Mouse (Mus musculus): Measurements from ENCODE around the gene Hpdl. TPM values are rescaled to one million over a fixed set of nuclear protein-coding genes. Genes with fewer than 3 reads are reported as not detected.

Gene Hpdl
- polyA plus RNA-seq, 1 experiment, result 3.9 TPM

DNA sequence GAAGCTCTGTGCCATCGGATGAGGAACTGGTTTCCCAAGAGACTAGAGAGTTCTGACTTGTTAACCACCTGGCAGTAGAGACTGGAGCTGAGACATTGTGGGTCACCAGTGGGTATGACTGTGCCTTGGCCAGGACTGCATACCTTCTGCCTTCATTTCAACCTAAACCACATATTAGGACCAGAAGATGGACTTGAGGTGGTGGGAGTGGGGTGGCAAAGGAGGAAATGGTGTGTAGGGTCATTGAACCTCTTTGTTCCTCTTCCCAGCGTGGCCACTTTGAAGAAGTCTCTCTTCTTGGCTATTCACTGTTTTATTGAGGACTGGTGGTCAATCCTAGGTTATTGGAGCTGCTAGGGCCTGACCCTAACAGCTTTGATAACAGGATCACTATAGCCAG lies 40.1 kb downstream of the Hpdl start:
- peaks cover 7% of the 10 kb centered on the region for H3K4me1 ChIP-seq (ENCODE audit: control insufficient read depth, insufficient read depth, low read length)
- no peak overlapping the region for H3K9ac ChIP-seq (ENCODE audit: low read depth, poor library complexity, severe bottlenecking)
- peak overlapping the region; percentile 86 for H3K27ac ChIP-seq (ENCODE audit: insufficient read depth, low read length)
- H3K4me3 ChIP-seq (ENCODE audit: low read depth, low read length), result no peak overlapping the region
- H3K9me3 ChIP-seq (replicated peaks; ENCODE audit: control insufficient read depth, insufficient read depth, low read length, poor library complexity, severe bottlenecking), result no peaks in the 10 kb centered on the region
- no peak for TF ChIP-seq POLR2A (IDR thresholded peaks at IDR 0.05; ENCODE audit: insufficient read depth, low read length)
- no peak for TF ChIP-seq CTCF (IDR thresholded peaks at IDR 0.05; ENCODE audit: low read depth, low read length)
- no peak for TF ChIP-seq EP300 (IDR thresholded peaks at IDR 0.05; ENCODE audit: insufficient read depth, low read depth, low read length)
- H3K36me3 ChIP-seq (ENCODE audit: control insufficient read depth, insufficient read depth, low read length, poor library complexity, severe bottlenecking), result no peaks in the 10 kb centered on the region
- no peaks in the 10 kb centered on the region; the same call in 1 of the 2 replicates for H3K27me3 ChIP-seq (ENCODE audit: control insufficient read depth, insufficient read depth, low read length, poor library complexity, severe bottlenecking)

DNA sequence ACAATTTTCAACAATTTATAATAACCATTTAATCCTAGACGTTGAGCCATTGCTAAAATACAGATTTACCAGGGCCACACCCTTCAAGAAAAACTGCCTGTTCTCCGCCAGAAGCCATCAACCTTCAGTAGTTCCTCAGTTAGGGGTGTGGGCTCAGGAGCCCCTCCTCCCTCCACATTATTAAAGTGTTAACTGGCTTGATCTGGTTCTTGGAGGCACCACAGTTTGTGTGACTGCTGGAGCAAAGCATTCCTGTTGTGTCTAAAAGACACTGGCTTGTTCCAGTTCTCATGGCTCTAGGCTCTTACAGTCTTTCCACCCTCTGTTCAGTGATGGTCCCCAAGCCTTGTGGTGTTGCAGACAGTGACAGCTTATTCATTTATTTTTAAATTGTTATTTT lies 41.0 kb downstream of the Hpdl start:
- Histone ChIP-seq H3K4me1 (ENCODE audit: control insufficient read depth, insufficient read depth, low read length) (peaks cover 7% of the 10 kb centered on the region), H3K9ac (ENCODE audit: low read depth, poor library complexity, severe bottlenecking) (no peak overlapping the region), H3K36me3 (ENCODE audit: control insufficient read depth, insufficient read depth, low read length, poor library complexity, severe bottlenecking) (no peaks in the 10 kb centered on the region), H3K4me3 (ENCODE audit: low read depth, low read length) (no peak overlapping the region), H3K27me3 (ENCODE audit: control insufficient read depth, insufficient read depth, low read length, poor library complexity, severe bottlenecking) (no peaks in the 10 kb centered on the region; the same call in 1 of the 2 replicates), H3K9me3 (replicated peaks; ENCODE audit: control insufficient read depth, insufficient read depth, low read length, poor library complexity, severe bottlenecking) (no peaks in the 10 kb centered on the region), H3K27ac (ENCODE audit: insufficient read depth, low read length) (peak overlapping the region; percentile 26; the same call in 1 of the 2 replicates)
- TF ChIP-seq EP300 (IDR thresholded peaks at IDR 0.05; ENCODE audit: insufficient read depth, low read depth, low read length) (peak; percentile 72), CTCF (IDR thresholded peaks at IDR 0.05; ENCODE audit: low read depth, low read length) (no peak)

DNA sequence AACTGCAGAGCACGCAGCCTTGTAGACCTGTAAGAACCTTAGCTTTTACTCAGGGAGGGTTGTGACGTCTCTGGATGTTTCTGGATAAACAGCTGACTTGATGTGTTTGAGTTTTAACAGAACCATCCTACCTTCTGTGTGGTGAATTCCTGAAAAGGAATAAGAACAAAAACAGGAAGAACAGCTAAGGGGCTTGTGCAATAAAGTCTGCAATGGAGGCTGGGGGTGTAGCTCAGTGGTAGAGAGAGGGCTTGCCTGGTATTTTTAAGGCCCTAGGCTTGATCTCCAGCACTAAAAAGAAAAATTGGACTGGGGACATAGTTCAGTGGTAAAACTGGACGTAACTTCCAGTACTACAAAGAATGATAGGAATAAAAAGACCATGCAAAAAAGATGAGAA lies 44.4 kb downstream of the Hpdl start:
- Histone ChIP-seq H3K9me3 (replicated peaks; ENCODE audit: control insufficient read depth, insufficient read depth, low read length, poor library complexity, severe bottlenecking) (no peaks in the 10 kb centered on the region), H3K27me3 (ENCODE audit: control insufficient read depth, insufficient read depth, low read length, poor library complexity, severe bottlenecking) (no peaks in the 10 kb centered on the region; the same call in 1 of the 2 replicates), H3K4me3 (ENCODE audit: low read depth, low read length) (no peak overlapping the region), H3K9ac (ENCODE audit: low read depth, poor library complexity, severe bottlenecking) (no peak overlapping the region), H3K36me3 (ENCODE audit: control insufficient read depth, insufficient read depth, low read length, poor library complexity, severe bottlenecking) (no peaks in the 10 kb centered on the region), H3K27ac (ENCODE audit: insufficient read depth, low read length) (no peak overlapping the region), H3K4me1 (ENCODE audit: control insufficient read depth, insufficient read depth, low read length) (peaks cover 10% of the 10 kb centered on the region)
- TF ChIP-seq POLR2A (IDR thresholded peaks at IDR 0.05; ENCODE audit: insufficient read depth, low read length) (no peak), CTCF (IDR thresholded peaks at IDR 0.05; ENCODE audit: low read depth, low read length) (no peak), EP300 (IDR thresholded peaks at IDR 0.05; ENCODE audit: insufficient read depth, low read depth, low read length) (no peak)

DNA sequence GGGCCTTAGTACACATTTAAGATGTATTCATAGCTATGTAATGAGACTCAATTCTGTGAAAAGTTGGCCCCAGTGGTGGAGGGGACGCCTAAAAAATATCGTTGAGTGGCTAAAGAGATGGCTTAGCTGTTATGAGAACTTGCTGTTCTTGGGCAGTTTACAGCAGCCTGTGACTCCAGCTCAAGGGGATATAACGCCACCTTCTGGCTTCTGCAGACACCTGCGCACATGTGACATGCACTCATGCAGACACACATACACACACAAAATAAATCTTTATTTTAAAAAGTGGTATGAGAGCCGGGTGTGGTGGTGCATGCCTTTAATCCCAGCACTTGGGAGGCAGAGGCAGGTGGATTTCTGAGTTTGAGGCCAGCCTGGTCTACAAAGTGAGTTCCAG lies 45.1 kb downstream of the Hpdl start:
- Histone ChIP-seq H3K9me3 (replicated peaks; ENCODE audit: control insufficient read depth, insufficient read depth, low read length, poor library complexity, severe bottlenecking) (no peaks in the 10 kb centered on the region), H3K27ac (ENCODE audit: insufficient read depth, low read length) (no peak overlapping the region), H3K4me3 (ENCODE audit: low read depth, low read length) (no peak overlapping the region), H3K9ac (ENCODE audit: low read depth, poor library complexity, severe bottlenecking) (no peak overlapping the region), H3K4me1 (ENCODE audit: control insufficient read depth, insufficient read depth, low read length) (peaks cover 8% of the 10 kb centered on the region), H3K27me3 (ENCODE audit: control insufficient read depth, insufficient read depth, low read length, poor library complexity, severe bottlenecking) (no peaks in the 10 kb centered on the region; the same call in 1 of the 2 replicates), H3K36me3 (ENCODE audit: control insufficient read depth, insufficient read depth, low read length, poor library complexity, severe bottlenecking) (0 out of 2 replicates have a peak, but pooled peaks cover 2% of the 10 kb centered on the region)
- TF ChIP-seq CTCF (IDR thresholded peaks at IDR 0.05; ENCODE audit: low read depth, low read length) (peak; percentile 22), POLR2A (IDR thresholded peaks at IDR 0.05; ENCODE audit: insufficient read depth, low read length) (no peak), EP300 (IDR thresholded peaks at IDR 0.05; ENCODE audit: insufficient read depth, low read depth, low read length) (no peak)

Other genes starting within 250 kb of the Hpdl start
- 2.7 and 2.8 TPM in 2 replicates for gene Ccdc17, start 225.1 kb downstream of the Hpdl start, polyA plus RNA-seq (2011; ENCODE audit: insufficient read depth, insufficient read length, low read depth, missing spikeins)
- 514 and 595 TPM in 2 replicates for gene Nasp, start 193.8 kb downstream of the Hpdl start, polyA plus RNA-seq (2011; ENCODE audit: insufficient read depth, insufficient read length, low read depth, missing spikeins)
- gene Akr1a1, start 170.0 kb downstream of the Hpdl start, polyA plus RNA-seq (2011; ENCODE audit: insufficient read depth, insufficient read length, low read depth, missing spikeins), result 280 and 291 TPM in 2 replicates
- 1,922 and 2,187 TPM in 2 replicates for gene Prdx1, start 136.2 kb downstream of the Hpdl start, polyA plus RNA-seq (2011; ENCODE audit: insufficient read depth, insufficient read length, low read depth, missing spikeins)
- 35.9 and 36.1 TPM in 2 replicates for gene Mmachc, start 113.3 kb downstream of the Hpdl start, polyA plus RNA-seq (2011; ENCODE audit: insufficient read depth, insufficient read length, low read depth, missing spikeins)
- gene Ccdc163, start 113.2 kb downstream of the Hpdl start, polyA plus RNA-seq (2011; ENCODE audit: insufficient read depth, insufficient read length, low read depth, missing spikeins), result 45.2 and 49.0 TPM in 2 replicates
- gene Tesk2, start 100.8 kb downstream of the Hpdl start, polyA plus RNA-seq (2011; ENCODE audit: insufficient read depth, insufficient read length, low read depth, missing spikeins), result 20.6 and 21.9 TPM in 2 replicates
- gene Toe1, start 14.1 kb downstream of the Hpdl start, polyA plus RNA-seq (2011; ENCODE audit: insufficient read depth, insufficient read length, low read depth, missing spikeins), result 14.9 and 19.2 TPM in 2 replicates
- gene Mutyh, start 14.0 kb downstream of the Hpdl start, polyA plus RNA-seq (2011; ENCODE audit: insufficient read depth, insufficient read length, low read depth, missing spikeins), result 23.6 and 30.0 TPM in 2 replicates
- 2.1 and 2.5 TPM in 2 replicates for gene Zswim5, start 55.7 kb upstream of the Hpdl start, polyA plus RNA-seq (2011; ENCODE audit: insufficient read depth, insufficient read length, low read depth, missing spikeins)
- gene Urod, start 172.7 kb upstream of the Hpdl start, polyA plus RNA-seq (2011; ENCODE audit: insufficient read depth, insufficient read length, low read depth, missing spikeins), result 77.2 and 79.3 TPM in 2 replicates
- gene Hectd3, start 173.6 kb upstream of the Hpdl start, polyA plus RNA-seq (2011; ENCODE audit: insufficient read depth, insufficient read length, low read depth, missing spikeins), result 6.4 and 7.9 TPM in 2 replicates
- gene Eif2b3, start 197.7 kb upstream of the Hpdl start, polyA plus RNA-seq (2011; ENCODE audit: insufficient read depth, insufficient read length, low read depth, missing spikeins), result 67.5 and 73.3 TPM in 2 replicates